Mouse (Mus musculus) embryonic facial prominence, embryonic 13.5 days (tissue): Measurements from ENCODE around the gene Npffr2. TPM values are rescaled to one million over a fixed set of nuclear protein-coding genes. Genes with fewer than 3 reads are reported as not detected.
"Not testable (repeated sequence)": the region's sequence is repeated elsewhere in the genome, so short reads cannot be mapped to it uniquely, and the experiment has no call there.

ENCODE experiments used
- ATAC-seq: fragments of 200-750 bp; cut with Nextera tagmentation; 2 replicates; pipeline ENCODE4 v1.8.0; 2017; ENCODE audit warnings: low read depth; ENCODE audit not compliant: insufficient number of reproducible peaks, insufficient read depth, low FRiP score, low TSS enrichment
- H3K27ac ChIP-seq: fragments of 300-500 bp; sonication (generic); 2 replicates; pipeline ENCODE4 v1.5.1; 2015; ENCODE audit warnings: moderate library complexity, mild to moderate bottlenecking, inconsistent platforms
- H3K27me3 ChIP-seq: fragments of 300-500 bp; sonication (generic); 2 replicates; pipeline ENCODE4 v1.6.1; 2015; ENCODE audit warnings: mild to moderate bottlenecking, inconsistent platforms
- H3K36me3 ChIP-seq: fragments of 300-500 bp; sonication (generic); 2 replicates; pipeline ENCODE4 v1.6.1; 2015; ENCODE audit warnings: mild to moderate bottlenecking, inconsistent platforms
- H3K4me1 ChIP-seq: fragments of 300-500 bp; sonication (generic); 2 replicates; pipeline ENCODE4 v1.6.1; 2015; ENCODE audit warnings: inconsistent platforms
- H3K4me2 ChIP-seq: fragments of 300-500 bp; sonication (generic); 2 replicates; pipeline ENCODE4 v1.6.1; 2015; ENCODE audit warnings: moderate library complexity, mild to moderate bottlenecking, inconsistent platforms
- H3K4me3 ChIP-seq: fragments of 300-500 bp; sonication (generic); 2 replicates; pipeline ENCODE4 v1.5.1; 2015; ENCODE audit warnings: mild to moderate bottlenecking, inconsistent platforms
- H3K9ac ChIP-seq: fragments of 300-500 bp; sonication (generic); 2 replicates; pipeline ENCODE4 v1.6.1; 2015; ENCODE audit warnings: mild to moderate bottlenecking, inconsistent platforms
- H3K9me3 ChIP-seq: fragments of 300-500 bp; sonication (generic); 2 replicates; pipeline ENCODE4 v1.6.1; 2016; ENCODE audit warnings: inconsistent platforms
- WGBS: fragments of 180-500 bp; shearing (Covaris S2); methylation state at CpG from one replicate; pipeline ENCODE4 v1.1.7; 2015; ENCODE audit warnings: mixed read lengths; 5-methylcytosine and 5-hydroxymethylcytosine counted together
- polyA plus RNA-seq: library from polyadenylated mRNA; unstranded; fragments of >200 nt; fragmentation: Nextera tagmentation; extraction: Ambion mirVana; gene quantifications from 2 replicates; pipeline ENCODE4 v1.2.1, GENCODE M21; 2015

Gene Npffr2
- polyA plus RNA-seq, result not detected in 2 replicates

- Histone ChIP-seq H3K9ac (peak within 1 kb of the TSS; percentile 46; the same call in 1 of the 2 replicates), H3K4me1 (peaks cover 18% of the 10 kb centered on the region), H3K4me2 (peak within 1 kb of the TSS; percentile 77), H3K9me3 (no peaks in the 10 kb centered on the region), H3K36me3 (no peaks in the 10 kb centered on the region), H3K4me3 (peak within 1 kb of the TSS; percentile 43), H3K27ac (no peak within 1 kb of the TSS), H3K27me3 (peaks cover 10% of the 10 kb centered on the region)
- ATAC-seq, result peak; percentile 81; the same call in 1 of the 2 replicates
- WGBS, result 4% methylated on average over 23 of the region's 23 CpGs
Measured at GRCm38 (mm10) chr5:89526878-89527578, at the start of gene Npffr2. TSS of gene Npffr2 (plus strand) at chr5:89527429.

- Histone ChIP-seq H3K4me1 (no peaks in the 10 kb centered on the region), H3K9ac (no peak overlapping the region), H3K4me3 (no peak overlapping the region), H3K9me3 (no peaks in the 10 kb centered on the region), H3K27me3 (no peaks in the 10 kb centered on the region), H3K36me3 (no peaks in the 10 kb centered on the region), H3K27ac (no peak overlapping the region), H3K4me2 (no peak overlapping the region)
- WGBS, result 88% methylated on average over 1 of the region's 1 CpGs
- no peak for ATAC-seq
Measured at GRCm38 (mm10) chr5:89492560-89492959, 34.7 kb upstream of the Npffr2 start.

GRCm38 (mm10) chr5:89500182-89500581, 27.0 kb upstream of the Npffr2 start:
- no peaks in the 10 kb centered on the region for H3K36me3 ChIP-seq
- no peak overlapping the region for H3K4me2 ChIP-seq
- H3K4me3 ChIP-seq, result no peak overlapping the region
- H3K4me1 ChIP-seq, result no peaks in the 10 kb centered on the region
- no peak for ATAC-seq
- no peaks in the 10 kb centered on the region for H3K27me3 ChIP-seq
- H3K9ac ChIP-seq, result no peak overlapping the region
- H3K9me3 ChIP-seq, result no peaks in the 10 kb centered on the region
- 63% methylated on average over 6 of the region's 6 CpGs for WGBS
- H3K27ac ChIP-seq, result no peak overlapping the region

GRCm38 (mm10) chr5:89518641-89519040, 8.6 kb upstream of the Npffr2 start:
- H3K4me2 ChIP-seq, result no peak overlapping the region
- ATAC-seq, result no peak
- no peaks in the 10 kb centered on the region for H3K4me1 ChIP-seq
- H3K27me3 ChIP-seq, result no peaks in the 10 kb centered on the region
- no peaks in the 10 kb centered on the region; the same call in 1 of the 2 replicates for H3K9me3 ChIP-seq
- no peaks in the 10 kb centered on the region for H3K36me3 ChIP-seq
- 76% methylated on average over 4 of the region's 4 CpGs for WGBS
- no peak overlapping the region for H3K9ac ChIP-seq
- H3K27ac ChIP-seq, result no peak overlapping the region
- H3K4me3 ChIP-seq, result no peak overlapping the region

- Histone ChIP-seq H3K4me1 (peaks cover 18% of the 10 kb centered on the region), H3K36me3 (no peaks in the 10 kb centered on the region), H3K4me2 (peak overlapping the region; percentile 77), H3K9me3 (no peaks in the 10 kb centered on the region), H3K9ac (peak overlapping the region; percentile 46; the same call in 1 of the 2 replicates), H3K27ac (no peak overlapping the region), H3K27me3 (peaks cover 10% of the 10 kb centered on the region), H3K4me3 (peak overlapping the region; percentile 43)
- no peak for ATAC-seq
- 4% methylated on average over 14 of the region's 14 CpGs for WGBS
Measured at GRCm38 (mm10) chr5:89526181-89526778, 949 bp upstream of the Npffr2 start.

GRCm38 (mm10) chr5:89528951-89529350, 1.7 kb downstream of the Npffr2 start:
- H3K4me3 ChIP-seq, result no peak overlapping the region
- H3K4me2 ChIP-seq, result no peak overlapping the region
- no peaks in the 10 kb centered on the region for H3K9me3 ChIP-seq
- WGBS, result 12% methylated on average over 4 of the region's 4 CpGs
- H3K4me1 ChIP-seq, result peaks cover 18% of the 10 kb centered on the region
- H3K9ac ChIP-seq, result no peak overlapping the region
- no peaks in the 10 kb centered on the region for H3K36me3 ChIP-seq
- ATAC-seq, result no peak
- H3K27ac ChIP-seq, result no peak overlapping the region
- H3K27me3 ChIP-seq, result peaks cover 10% of the 10 kb centered on the region

GRCm38 (mm10) chr5:89529391-89529790, 2.2 kb downstream of the Npffr2 start:
- Histone ChIP-seq H3K9ac (no peak overlapping the region), H3K27ac (no peak overlapping the region), H3K9me3 (no peaks in the 10 kb centered on the region), H3K27me3 (peaks cover 10% of the 10 kb centered on the region), H3K4me2 (no peak overlapping the region), H3K4me1 (peaks cover 18% of the 10 kb centered on the region), H3K36me3 (no peaks in the 10 kb centered on the region), H3K4me3 (no peak overlapping the region)
- 41% methylated on average over 2 of the region's 2 CpGs for WGBS
- ATAC-seq, result 0 out of 2 replicates have a peak, but pooled peaks have one; percentile 52

- no peak overlapping the region for H3K27ac ChIP-seq
- no peak overlapping the region for H3K9ac ChIP-seq
- no peaks in the 10 kb centered on the region for H3K36me3 ChIP-seq
- no peak overlapping the region for H3K4me3 ChIP-seq
- no peaks in the 10 kb centered on the region for H3K9me3 ChIP-seq
- no peaks in the 10 kb centered on the region for H3K27me3 ChIP-seq
- no peak overlapping the region for H3K4me2 ChIP-seq
- no peaks in the 10 kb centered on the region for H3K4me1 ChIP-seq
- WGBS, result 94% methylated on average over 3 of the region's 3 CpGs
- no peak for ATAC-seq
Measured at GRCm38 (mm10) chr5:89536018-89536417, 8.8 kb downstream of the Npffr2 start.

GRCm38 (mm10) chr5:89542472-89542871, 15.2 kb downstream of the Npffr2 start:
- H3K9ac ChIP-seq, result no peak overlapping the region
- H3K27ac ChIP-seq, result no peak overlapping the region
- H3K36me3 ChIP-seq, result no peaks in the 10 kb centered on the region
- WGBS, result 81% methylated on average over 3 of the region's 3 CpGs
- H3K27me3 ChIP-seq, result no peaks in the 10 kb centered on the region
- no peaks in the 10 kb centered on the region for H3K9me3 ChIP-seq
- no peaks in the 10 kb centered on the region for H3K4me1 ChIP-seq
- ATAC-seq, result no peak
- H3K4me2 ChIP-seq, result no peak overlapping the region
- no peak overlapping the region for H3K4me3 ChIP-seq

- Histone ChIP-seq H3K4me2 (no peak overlapping the region), H3K4me1 (no peaks in the 10 kb centered on the region), H3K9ac (no peak overlapping the region), H3K9me3 (no peaks in the 10 kb centered on the region), H3K27me3 (no peaks in the 10 kb centered on the region), H3K4me3 (no peak overlapping the region), H3K27ac (no peak overlapping the region), H3K36me3 (no peaks in the 10 kb centered on the region)
- no peak for ATAC-seq
- WGBS, result 35% methylated on average over 2 of the region's 2 CpGs
Measured at GRCm38 (mm10) chr5:89543476-89543875, 16.2 kb downstream of the Npffr2 start.

- H3K27ac ChIP-seq, ATAC-seq, H3K4me2 ChIP-seq: not testable (repeated sequence)
Measured at GRCm38 (mm10) chr5:89559118-89559517, 31.9 kb downstream of the Npffr2 start.

GRCm38 (mm10) chr5:89561381-89561780, 34.2 kb downstream of the Npffr2 start:
- H3K4me3 ChIP-seq, result no peak overlapping the region
- no peak overlapping the region for H3K4me2 ChIP-seq
- no peak for ATAC-seq
- H3K36me3 ChIP-seq, result no peaks in the 10 kb centered on the region
- H3K27me3 ChIP-seq, result no peaks in the 10 kb centered on the region
- no peak overlapping the region for H3K9ac ChIP-seq
- H3K9me3 ChIP-seq, result no peaks in the 10 kb centered on the region
- H3K27ac ChIP-seq, result no peak overlapping the region
- H3K4me1 ChIP-seq, result no peaks in the 10 kb centered on the region

More at GRCm38 (mm10) chr5:89559118-89559517, 31.9 kb downstream of the Npffr2 start:
- H3K9me3 ChIP-seq, H3K27me3 ChIP-seq, H3K9ac ChIP-seq, H3K4me1 ChIP-seq, H3K4me3 ChIP-seq, H3K36me3 ChIP-seq: not testable (repeated sequence)
- 48% methylated on average over 4 of the region's 4 CpGs for WGBS
